Mouse (Mus musculus) embryo, embryonic 10 days (tissue): ENCODE data around the gene Gm11232.

Experiments used
- DNase-seq: peaks from one replicate; pipeline ENCODE4 v3.0.0-alpha.2; 2015; ENCODE audit warnings: low spot score

Gm11232 gene

DNA sequence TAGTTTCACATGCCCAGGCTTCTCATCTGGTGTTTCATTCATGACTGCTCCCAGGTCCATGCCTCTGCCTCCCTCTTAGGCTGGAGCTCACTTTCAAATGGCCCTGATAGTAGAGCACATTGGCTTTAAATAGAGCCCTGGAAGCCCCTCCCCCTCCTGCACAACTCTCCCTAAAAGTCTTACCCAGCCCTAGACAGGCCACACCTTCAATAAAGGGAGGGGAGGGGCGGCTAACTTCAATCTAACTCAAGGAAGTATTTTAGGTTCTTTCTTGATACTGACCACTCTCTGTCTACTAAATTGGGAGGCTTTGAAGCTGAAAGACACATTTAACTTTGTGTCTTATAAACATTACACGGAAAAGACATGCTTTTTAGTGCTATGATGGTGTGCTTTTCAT is at the start of gene Gm11232:
Gene Gm11232, minus strand, starts transcription at position 101 of the 400 bp plus-strand sequence.
- no peak for DNase-seq

- no peak for DNase-seq
These were observed 48.3 kb upstream of the Gm11232 start for GRCm38 (mm10) chr4:71805977-71806534.

- DNase-seq = no peak
These were observed 7.8 kb upstream of the Gm11232 start for GRCm38 (mm10) chr4:71765529-71765928.

GRCm38 (mm10) chr4:71765071-71765470 is 7.3 kb upstream of the Gm11232 start:
- DNase-seq = peak; percentile 75

GRCm38 (mm10) chr4:71756441-71757221 is 1.1 kb downstream of the Gm11232 start:
- DNase-seq = no peak

DNA sequence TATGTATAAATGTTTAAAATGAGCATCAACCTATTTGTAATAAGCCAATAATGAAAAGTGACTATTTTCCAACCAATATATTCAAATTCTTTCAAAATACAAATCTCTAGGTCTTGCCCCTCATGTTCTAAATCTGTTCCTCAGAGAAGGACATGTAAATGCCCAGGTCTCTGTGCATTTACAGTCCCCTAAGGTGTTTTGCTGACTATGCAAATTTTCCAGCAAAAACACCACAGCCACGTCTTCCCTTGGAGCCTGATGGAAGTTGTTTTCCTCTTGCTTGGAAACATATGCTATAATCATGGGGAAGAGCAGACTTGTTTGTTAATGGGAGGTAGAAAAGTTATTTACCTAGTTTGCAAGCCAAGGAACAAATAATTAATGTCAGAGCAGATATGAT is 12.0 kb downstream of the Gm11232 start:
- DNase-seq = no peak

- DNase-seq = no peak
These were observed 21.2 kb downstream of the Gm11232 start for GRCm38 (mm10) chr4:71736529-71736928.

GRCm38 (mm10) chr4:71735261-71735660 is 22.5 kb downstream of the Gm11232 start:
- DNase-seq = no peak

GRCm38 (mm10) chr4:71729401-71729800 is 28.4 kb downstream of the Gm11232 start:
- DNase-seq = no peak

DNA sequence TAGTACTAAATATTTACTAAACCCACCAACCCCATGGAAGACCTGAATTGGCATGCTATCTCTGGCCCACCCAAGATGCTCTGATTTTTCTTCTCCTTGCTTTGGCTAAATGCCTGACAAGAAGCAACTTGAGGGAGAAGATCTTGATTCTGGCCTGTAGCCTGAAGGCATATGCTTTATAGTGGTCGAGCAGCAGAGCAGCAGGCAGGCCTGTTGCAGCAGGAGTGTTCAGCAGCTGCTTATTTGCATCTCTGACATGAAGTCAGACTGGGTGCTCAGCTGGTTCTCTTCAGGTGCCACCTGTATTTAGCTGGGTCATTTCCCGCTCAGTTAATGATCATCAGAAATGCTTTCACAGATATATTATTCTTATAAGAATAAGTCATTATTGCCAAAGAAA is 30.2 kb downstream of the Gm11232 start:
- no peak for DNase-seq

DNA sequence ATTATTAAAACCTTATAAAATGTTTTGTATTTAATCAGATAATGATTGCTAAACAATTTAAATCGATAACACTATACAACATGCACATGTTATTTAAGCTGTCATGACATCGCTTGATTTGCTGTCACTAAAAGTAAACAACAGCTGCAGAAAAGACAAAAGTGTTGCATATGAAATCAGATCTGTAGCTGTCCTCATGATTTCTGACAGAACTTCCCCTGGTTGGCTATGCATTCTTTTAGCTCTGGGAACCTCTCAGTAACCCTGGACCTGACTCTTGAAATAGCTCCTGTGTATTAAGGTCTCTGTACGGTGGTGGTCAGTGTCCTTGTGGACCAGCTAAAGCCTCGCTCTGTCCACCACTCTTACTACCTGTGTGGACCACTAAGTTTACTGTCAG is 30.7 kb downstream of the Gm11232 start:
- DNase-seq = no peak

- DNase-seq = no peak
These were observed 31.9 kb downstream of the Gm11232 start for GRCm38 (mm10) chr4:71725889-71726288.
